ENCODE assay signal across 7 mouse cellular contexts in genomic region chr14:79534656-79535055, GRCm38 (mm10). TPM values are rescaled to one million over a fixed set of nuclear protein-coding genes. Genes with fewer than 3 reads are reported as not detected.
A peak's percentile ranks its signal among the peaks of the same experiment; 100 is the strongest.
DNase-seq lines count a peak whose midpoint lies in the region; ATAC-seq and TF ChIP-seq lines count a peak whose summit lies in the region.
"Not testable (repeated sequence)": the region's sequence is repeated elsewhere in the genome, so short reads cannot be mapped to it uniquely, and the experiment has no call there.

No protein-coding gene starts in this region.

- 89% methylated on average over 4 of the region's 4 CpGs for WGBS in heart, embryonic 10.5 days
- WGBS in heart, postnatal 0 days: 79% methylated on average over 4 of the region's 4 CpGs
- WGBS in liver, embryonic 12.5 days (ENCODE audit: insufficient replicate concordance): 60% methylated on average over 4 of the region's 4 CpGs
- 63% methylated on average over 4 of the region's 4 CpGs for WGBS in liver, embryonic 16.5 days (ENCODE audit: insufficient replicate concordance)

- H3K4me1 ChIP-seq in CH12.LX (ENCODE audit: control insufficient read depth in 1 of 2, insufficient read depth in 2 of 2): peaks cover 8 to 78% of the 10 kb centered on the region in 2 experiments
- not testable (repeated sequence) for H3K4me1 ChIP-seq in embryonic fibroblast, embryonic 13.5 days (ENCODE audit: control insufficient read depth, insufficient read depth, low read length); heart, embryonic 10.5 days
- peaks cover 25% of the 10 kb centered on the region for H3K4me1 ChIP-seq in heart, postnatal 0 days (ENCODE audit: control insufficient read depth, insufficient read depth)
- H3K4me1 ChIP-seq in liver, embryonic 12.5 days: peaks cover 84% of the 10 kb centered on the region
- peaks cover 74% of the 10 kb centered on the region for H3K4me1 ChIP-seq in liver, embryonic 16.5 days (ENCODE audit: control insufficient read depth, low read depth, low read length)
- H3K4me1 ChIP-seq in megakaryocyte, embryonic 14.5 days: peaks cover 55% of the 10 kb centered on the region

- peak overlapping the region; percentile 92 for H3K27ac ChIP-seq in CH12.LX (ENCODE audit: insufficient read depth, low read depth)
- peak overlapping the region; percentile 61; the same call in 1 of the 2 replicates for H3K27ac ChIP-seq in embryonic fibroblast, embryonic 13.5 days (ENCODE audit: insufficient read depth, low read length)
- peak overlapping the region; percentile 42; the same call in 1 of the 2 replicates for H3K27ac ChIP-seq in heart, embryonic 10.5 days
- H3K27ac ChIP-seq in heart, postnatal 0 days (ENCODE audit: low read depth): peak overlapping the region; percentile 43
- peak overlapping the region; percentile 93 for H3K27ac ChIP-seq in liver, embryonic 12.5 days
- peak overlapping the region; percentile 68 for H3K27ac ChIP-seq in liver, embryonic 16.5 days (ENCODE audit: low read length)

- peaks cover 7 to 29% of the 10 kb centered on the region in 2 experiments for H3K36me3 ChIP-seq in CH12.LX (replicated peaks in 1 of 2; ENCODE audit: control insufficient read depth in 1 of 2, insufficient read depth in 1 of 2, low read length in 1 of 2)
- not testable (repeated sequence) for H3K36me3 ChIP-seq in heart, embryonic 10.5 days; heart, postnatal 0 days (replicated peaks; ENCODE audit: control insufficient read depth, insufficient read depth, low read length); liver, embryonic 16.5 days (ENCODE audit: control insufficient read depth, insufficient read depth)
- H3K36me3 ChIP-seq in liver, embryonic 12.5 days: peaks cover 10% of the 10 kb centered on the region
- peaks cover 29% of the 10 kb centered on the region for H3K36me3 ChIP-seq in megakaryocyte, embryonic 14.5 days (replicated peaks; ENCODE audit: low read length)

- dilution Hi-C loops in CH12.LX (cut with MboI; ENCODE audit: extremely low pct_ligation_motif_present, extremely low pct_unique_long_range_greater_than_20kb, low sequenced_read_pairs): not testable (repeated sequence)

- not testable (repeated sequence) for ATAC-seq in heart, postnatal 0 days (ENCODE audit: insufficient read depth, low read depth); liver, embryonic 12.5 days; liver, embryonic 16.5 days (ENCODE audit: low read depth)

- H3K79me2 ChIP-seq in CH12.LX (replicated peaks; ENCODE audit: control insufficient read depth, extremely low read depth, insufficient read depth, poor library complexity, severe bottlenecking): peaks cover 86% of the 10 kb centered on the region

- TF ChIP-seq POLR2A in CH12.LX (IDR thresholded peaks at IDR 0.05; ENCODE audit: low read depth, low read length); embryonic fibroblast, embryonic 13.5 days (IDR thresholded peaks at IDR 0.05; ENCODE audit: low read depth, low read length): not testable (repeated sequence)

- TF ChIP-seq EP300 in CH12.LX (IDR thresholded peaks at IDR 0.05; ENCODE audit: low read length); heart, postnatal 0 days (IDR thresholded peaks at IDR 0.05; ENCODE audit: low read depth): not testable (repeated sequence)

- not testable (repeated sequence) for H3K9me3 ChIP-seq in CH12.LX (replicated peaks; ENCODE audit: low read length); heart, embryonic 10.5 days; heart, postnatal 0 days (replicated peaks; ENCODE audit: control insufficient read depth, low read length); liver, embryonic 12.5 days (replicated peaks); liver, embryonic 16.5 days (replicated peaks; ENCODE audit: control insufficient read depth, low read length); megakaryocyte, embryonic 14.5 days

- in situ Hi-C loops in CH12.LX (cut with MboI; ENCODE audit: low pct_ligation_motif_present, low pct_unique_long_range_greater_than_20kb, low sequenced_read_pairs): not testable (repeated sequence)

- TF ChIP-seq RAD21 in CH12.LX (IDR thresholded peaks at IDR 0.05; ENCODE audit: low read depth, low read length): not testable (repeated sequence)

- not testable (repeated sequence) for H3K27me3 ChIP-seq in CH12.LX (replicated peaks); heart, embryonic 10.5 days (ENCODE audit: insufficient read depth, poor library complexity, severe bottlenecking); heart, postnatal 0 days (ENCODE audit: control insufficient read depth, insufficient read depth, low read length); liver, embryonic 12.5 days (replicated peaks); liver, embryonic 16.5 days (ENCODE audit: control insufficient read depth, insufficient read depth, low read depth, low read length); megakaryocyte, embryonic 14.5 days (replicated peaks)

- H3K9ac ChIP-seq in CH12.LX (ENCODE audit: insufficient read depth, low read depth): peak overlapping the region; percentile 30; the same call in 1 of the 2 replicates
- H3K9ac ChIP-seq in heart, postnatal 0 days (replicated peaks; ENCODE audit: low read depth, low read length): not testable (repeated sequence)
- H3K9ac ChIP-seq in liver, embryonic 12.5 days: peak overlapping the region; percentile 44; the same call in 1 of the 2 replicates
- 0 out of 2 replicates have a peak overlapping the region, but pooled peaks have one; percentile 19 for H3K9ac ChIP-seq in liver, embryonic 16.5 days (ENCODE audit: low read depth, low read length)

- H3K4me3 ChIP-seq in CH12.LX (replicated peaks in 1 of 3; ENCODE audit: low read depth in 2 of 3, low read length in 2 of 3, poor library complexity in 1 of 3); embryonic fibroblast, embryonic 13.5 days (ENCODE audit: insufficient read depth, low read length); heart, embryonic 10.5 days; heart, postnatal 0 days (ENCODE audit: low read depth, low read length); liver, embryonic 12.5 days; liver, embryonic 16.5 days (ENCODE audit: low read depth, low read length): not testable (repeated sequence)
- H3K4me3 ChIP-seq in megakaryocyte, embryonic 14.5 days (replicated peaks): peak overlapping the region; percentile 78

- TF ChIP-seq CTCF in CH12.LX (conservative IDR thresholded peaks at IDR 0.05 in 1 of 2, IDR thresholded peaks at IDR 0.05 in 1 of 2; ENCODE audit: low read depth in 2 of 2, low read length in 2 of 2); embryonic fibroblast, embryonic 13.5 days (IDR thresholded peaks at IDR 0.05; ENCODE audit: borderline replicate concordance, insufficient read depth, low read length); heart, postnatal 0 days (IDR thresholded peaks at IDR 0.05; ENCODE audit: low read depth): not testable (repeated sequence)

- peak overlapping the region; percentile 85 for H3K4me2 ChIP-seq in CH12.LX (ENCODE audit: insufficient read depth, low read depth, poor library complexity, severe bottlenecking)
- H3K4me2 ChIP-seq in heart, postnatal 0 days (ENCODE audit: low read depth, low read length): not testable (repeated sequence)
- H3K4me2 ChIP-seq in liver, embryonic 12.5 days: peak overlapping the region; percentile 67
- peak overlapping the region; percentile 75 for H3K4me2 ChIP-seq in liver, embryonic 16.5 days (ENCODE audit: low read depth, low read length)

- DNase-seq in CH12.LX (ENCODE audit: extremely low read depth); heart, embryonic 10.5 days (ENCODE audit: low spot score); heart, postnatal 0 days (ENCODE audit: low spot score): not testable (repeated sequence)

RNA-seq across cellular contexts. Expression of gene Sugt1, which starts 52.8 kb away (rescaled TPM):
- total RNA-seq in CH12.LX (2012; rRNA removed): 91.9 and 103 TPM in 2 replicates
- total RNA-seq in CH12.LX (2014; rRNA removed): 114 and 141 TPM in 2 replicates
- 118 and 153 TPM in 2 replicates for polyA plus RNA-seq in CH12.LX (2012; ENCODE audit: insufficient read length, low read depth)
- 186 and 200 TPM in 2 replicates for polyA plus RNA-seq in embryonic fibroblast, embryonic 13.5 days (2011; ENCODE audit: insufficient read length, low read depth, missing spikeins)
- polyA plus RNA-seq in heart, embryonic 10.5 days (2016; fragmentation: Nextera tagmentation; extraction: Ambion mirVana): 106 and 123 TPM in 2 replicates
- 24.8 and 33.1 TPM in 2 replicates for total RNA-seq in heart, postnatal 0 days (2014; rRNA removed; ENCODE audit: low replicate concordance)
- polyA plus RNA-seq in heart, postnatal 0 days (2015; fragmentation: Nextera tagmentation; extraction: Ambion mirVana): 95.5 and 102 TPM in 2 replicates
- polyA plus RNA-seq in liver, embryonic 12.5 days (2016; fragmentation: Nextera tagmentation; extraction: Ambion mirVana): 57.7 and 63.2 TPM in 2 replicates
- polyA plus RNA-seq in liver, embryonic 16.5 days (2015; fragmentation: Nextera tagmentation; extraction: Ambion mirVana): 30.5 and 31.3 TPM in 2 replicates
- 0.22 and 1.7 TPM in 2 replicates for polyA plus RNA-seq in megakaryocyte, embryonic 14.5 days (2012; ENCODE audit: insufficient read depth, low replicate concordance)

RNA-seq across cellular contexts. Expression of gene Wbp4, which starts 53.3 kb away (rescaled TPM):
- total RNA-seq in CH12.LX (2012; rRNA removed) (31.3 and 36.8 TPM in 2 replicates), CH12.LX (2014; rRNA removed) (36.2 and 39.9 TPM in 2 replicates)
- polyA plus RNA-seq in CH12.LX (2012; ENCODE audit: insufficient read length, low read depth): 68.5 and 69.4 TPM in 2 replicates
- 43.9 and 54.1 TPM in 2 replicates for polyA plus RNA-seq in embryonic fibroblast, embryonic 13.5 days (2011; ENCODE audit: insufficient read length, low read depth, missing spikeins)
- 28.4 and 33.6 TPM in 2 replicates for polyA plus RNA-seq in heart, embryonic 10.5 days (2016; fragmentation: Nextera tagmentation; extraction: Ambion mirVana)
- total RNA-seq in heart, postnatal 0 days (2014; rRNA removed; ENCODE audit: low replicate concordance): 9.5 and 10.0 TPM in 2 replicates
- 26.6 and 27.2 TPM in 2 replicates for polyA plus RNA-seq in heart, postnatal 0 days (2015; fragmentation: Nextera tagmentation; extraction: Ambion mirVana)
- polyA plus RNA-seq in liver, embryonic 12.5 days (2016; fragmentation: Nextera tagmentation; extraction: Ambion mirVana): 22.4 and 23.5 TPM in 2 replicates
- polyA plus RNA-seq in liver, embryonic 16.5 days (2015; fragmentation: Nextera tagmentation; extraction: Ambion mirVana): 13.0 and 13.1 TPM in 2 replicates
- polyA plus RNA-seq in megakaryocyte, embryonic 14.5 days (2012; ENCODE audit: insufficient read depth, low replicate concordance): 3.9 and 4.4 TPM in 2 replicates

RNA-seq across cellular contexts. Expression of gene Elf1, which starts 53.7 kb away (rescaled TPM):
- total RNA-seq in CH12.LX (2012; rRNA removed): 37.1 and 41.2 TPM in 2 replicates
- total RNA-seq in CH12.LX (2014; rRNA removed): 71.7 and 85.2 TPM in 2 replicates
- polyA plus RNA-seq in CH12.LX (2012; ENCODE audit: insufficient read length, low read depth): 49.6 and 54.4 TPM in 2 replicates
- polyA plus RNA-seq in embryonic fibroblast, embryonic 13.5 days (2011; ENCODE audit: insufficient read length, low read depth, missing spikeins): 27.8 and 31.1 TPM in 2 replicates
- polyA plus RNA-seq in heart, embryonic 10.5 days (2016; fragmentation: Nextera tagmentation; extraction: Ambion mirVana): 7.4 and 7.5 TPM in 2 replicates
- total RNA-seq in heart, postnatal 0 days (2014; rRNA removed; ENCODE audit: low replicate concordance): 11.0 and 13.2 TPM in 2 replicates
- 7.0 and 7.4 TPM in 2 replicates for polyA plus RNA-seq in heart, postnatal 0 days (2015; fragmentation: Nextera tagmentation; extraction: Ambion mirVana)
- 18.9 and 21.2 TPM in 2 replicates for polyA plus RNA-seq in liver, embryonic 12.5 days (2016; fragmentation: Nextera tagmentation; extraction: Ambion mirVana)
- 7.8 and 8.8 TPM in 2 replicates for polyA plus RNA-seq in liver, embryonic 16.5 days (2015; fragmentation: Nextera tagmentation; extraction: Ambion mirVana)
- polyA plus RNA-seq in megakaryocyte, embryonic 14.5 days (2012; ENCODE audit: insufficient read depth, low replicate concordance): 1.5 and 3.9 TPM in 2 replicates

Comparison
In these comparisons a context has a peak if more than half of its experiments do, and no peak if none do; other contexts are left out.
1. H3K27ac ChIP-seq: peak in every context shown above with its lines; median percentile 93 in liver, embryonic 12.5 days; 92 in CH12.LX; 68 in liver, embryonic 16.5 days; 61 in embryonic fibroblast, embryonic 13.5 days; 43 in heart, postnatal 0 days; 42 in heart, embryonic 10.5 days.
2. RNA of gene Sugt1, which starts 52.8 kb away (polyA plus RNA-seq): 186 to 200 TPM in embryonic fibroblast, embryonic 13.5 days, 106 to 123 TPM in heart, embryonic 10.5 days, 118 to 153 TPM in CH12.LX, 95.5 to 102 TPM in heart, postnatal 0 days, 57.7 to 63.2 TPM in liver, embryonic 12.5 days and 30.5 to 31.3 TPM in liver, embryonic 16.5 days; 0.22 to 1.7 TPM in megakaryocyte, embryonic 14.5 days; every median in the first group is over 10 times any median in the second.